Mouse (Mus musculus) hindbrain, postnatal 0 days (tissue): ENCODE measurements at regions not wholly inside any gene's neighbourhood (a gene's known extent, or its start where the extent isn't known, plus 50 kb on each side); places are given as distances from the start of the nearest gene placed in this dataset.

Source experiments
- ATAC-seq: fragments of 200-750 bp; cut with Nextera tagmentation; 2 replicates; pipeline ENCODE4 v1.8.0; 2017; ENCODE audit warnings: mild to moderate bottlenecking, moderate TSS enrichment, moderate library complexity
- DNase-seq: peaks from one replicate; pipeline ENCODE4 v3.0.0-alpha.2; 2015; ENCODE audit warnings: low spot score
- H3K27ac ChIP-seq: fragments of 300-500 bp; sonication (generic); 2 replicates; pipeline ENCODE4 v1.5.1; 2014; ENCODE audit warnings: mild to moderate bottlenecking
- H3K27me3 ChIP-seq: fragments of 300-500 bp; sonication (generic); 2 replicates; pipeline ENCODE4 v1.6.1; 2014; ENCODE audit warnings: low read length, mixed read lengths; ENCODE audit not compliant: insufficient read depth
- H3K36me3 ChIP-seq: fragments of 300-500 bp; sonication (generic); 2 replicates; pipeline ENCODE4 v1.6.1; 2014; ENCODE audit warnings: low read length, mixed read lengths; ENCODE audit not compliant: insufficient read depth
- H3K4me1 ChIP-seq: fragments of 300-500 bp; sonication (generic); 2 replicates; pipeline ENCODE4 v1.6.1; 2014; ENCODE audit warnings: antibody characterized with exemption, low read length, mixed read lengths; ENCODE audit not compliant: insufficient read depth
- H3K4me2 ChIP-seq: fragments of 300-500 bp; sonication (generic); 2 replicates; pipeline ENCODE4 v1.6.1; 2014; ENCODE audit warnings: low read depth, mild to moderate bottlenecking, low read length, moderate library complexity, mixed read lengths
- H3K4me3 ChIP-seq: fragments of 300-500 bp; sonication (generic); 2 replicates; pipeline ENCODE4 v1.5.1; 2014; ENCODE audit warnings: low read length
- H3K9ac ChIP-seq: fragments of 300-500 bp; sonication (generic); replicated peaks from 2 replicates; pipeline ENCODE4 v1.6.1; 2014; ENCODE audit warnings: mild to moderate bottlenecking, low read length, moderate library complexity, mixed read lengths
- H3K9me3 ChIP-seq: fragments of 300-500 bp; sonication (generic); 2 replicates; pipeline ENCODE4 v1.6.1; 2016; ENCODE audit warnings: low read length, mixed read lengths
- CTCF ChIP-seq: IDR thresholded peaks from 2 replicates; pipeline ENCODE4 v1.5.1; 2016; ENCODE audit warnings: antibody characterized with exemption, control low read depth, low read depth
- WGBS: fragments of 180-500 bp; shearing (Covaris S2); extraction: QIAGEN DNeasy Blood & Tissue Kit; methylation state at CpG from one replicate; pipeline ENCODE4 v1.1.7; 2014; 5-methylcytosine and 5-hydroxymethylcytosine counted together

DNA sequence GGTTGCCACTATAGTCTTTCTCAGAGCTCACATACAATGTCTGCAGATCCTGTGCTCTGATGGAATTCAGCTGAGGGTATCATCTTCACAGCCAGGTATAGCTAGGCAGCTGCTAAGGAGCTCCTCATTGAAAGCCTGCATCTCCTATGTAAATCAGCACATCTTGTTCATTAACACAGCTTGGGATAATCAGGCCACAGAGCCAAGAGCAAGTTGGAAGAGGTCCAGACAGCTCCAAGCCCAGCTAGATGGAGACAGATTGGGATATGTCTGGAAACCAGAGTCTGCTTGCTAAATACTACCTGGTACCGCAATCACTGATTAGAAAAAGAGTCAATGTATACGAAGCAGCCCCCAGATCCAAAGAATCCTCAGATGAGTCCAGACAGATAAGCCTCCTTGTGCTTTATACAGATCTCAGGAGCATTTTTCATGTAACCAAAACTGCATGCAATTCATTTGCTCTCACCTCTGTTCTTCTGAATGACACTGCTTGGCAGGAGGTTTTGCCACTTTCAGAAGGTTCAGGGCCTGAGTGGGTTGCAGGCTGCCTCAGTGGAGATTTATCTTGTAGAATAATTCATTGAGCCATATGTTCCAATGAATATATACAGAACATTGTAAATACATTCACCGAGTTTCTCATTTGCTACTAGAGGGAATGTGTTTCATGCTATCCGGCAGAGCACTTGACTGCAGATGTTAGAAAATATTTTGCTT lies 485.4 kb downstream of the D3Ertd751e start:
- Histone ChIP-seq H3K27ac (peak overlapping the region; percentile 42; the same call in 1 of the 2 replicates), H3K4me2 (no peak overlapping the region), H3K9me3 (no peaks in the 10 kb centered on the region), H3K27me3 (no peaks in the 10 kb centered on the region), H3K4me1 (no peaks in the 10 kb centered on the region), H3K4me3 (no peak overlapping the region), H3K36me3 (no peaks in the 10 kb centered on the region), H3K9ac (no peak overlapping the region)
- WGBS = 60% methylated on average over 4 of the region's 4 CpGs
- no peak for TF ChIP-seq CTCF
- ATAC-seq (peak; percentile 68), DNase-seq (peak; percentile 84)

DNA sequence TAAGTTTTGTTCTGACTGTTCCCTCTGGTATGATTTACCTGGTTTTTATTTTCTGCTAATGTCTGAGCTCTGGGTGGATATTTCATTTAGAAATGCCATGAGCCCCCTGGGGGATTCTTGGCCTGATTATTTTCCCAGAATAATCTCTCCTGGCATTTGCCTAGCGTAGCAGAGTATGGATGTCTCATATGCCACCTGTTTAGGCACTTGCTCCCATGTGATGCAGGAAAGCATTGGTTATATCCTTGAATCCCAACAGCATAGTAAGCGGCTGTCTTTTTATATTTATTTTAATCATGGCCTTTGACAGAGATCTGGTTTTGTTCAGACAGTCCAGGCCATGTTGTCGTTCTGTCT lies 486.0 kb downstream of the D3Ertd751e start:
- no peaks in the 10 kb centered on the region for H3K9me3 ChIP-seq
- ATAC-seq (peak; percentile 63), DNase-seq (peak; percentile 48)
- H3K27ac ChIP-seq = no peak overlapping the region
- no peaks in the 10 kb centered on the region for H3K27me3 ChIP-seq
- 63% methylated on average over 3 of the region's 3 CpGs for WGBS
- no peak overlapping the region for H3K4me3 ChIP-seq
- no peak for TF ChIP-seq CTCF
- H3K36me3 ChIP-seq = no peaks in the 10 kb centered on the region
- H3K4me2 ChIP-seq = no peak overlapping the region
- H3K4me1 ChIP-seq = no peaks in the 10 kb centered on the region
- H3K9ac ChIP-seq = no peak overlapping the region

DNA sequence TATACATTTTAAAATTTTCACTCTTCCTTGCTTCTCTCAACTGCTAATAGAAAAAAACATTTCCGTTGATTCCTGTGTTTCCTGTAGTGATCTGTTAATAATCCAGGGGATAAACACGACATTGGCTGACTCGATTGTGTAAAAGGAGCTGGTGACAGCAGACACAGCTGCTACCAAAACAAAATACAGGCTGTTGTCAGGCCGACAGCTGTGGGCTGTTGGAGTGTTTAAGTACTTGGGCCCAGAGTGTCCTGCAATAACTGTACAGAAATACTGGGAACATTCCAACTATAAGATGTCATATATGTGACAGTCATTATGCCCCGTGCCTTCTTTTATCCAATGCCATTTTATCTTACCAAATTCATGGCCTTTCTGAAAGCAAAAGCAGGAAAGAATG lies 489.9 kb downstream of the D3Ertd751e start:
- DNase-seq (no peak), ATAC-seq (no peak)
- TF ChIP-seq CTCF = no peak
- H3K36me3 ChIP-seq = no peaks in the 10 kb centered on the region
- H3K4me3 ChIP-seq = no peak overlapping the region
- no peak overlapping the region for H3K27ac ChIP-seq
- H3K27me3 ChIP-seq = no peaks in the 10 kb centered on the region
- no peak overlapping the region for H3K9ac ChIP-seq
- WGBS = 90% methylated on average over 5 of the region's 5 CpGs
- no peaks in the 10 kb centered on the region for H3K4me1 ChIP-seq
- H3K4me2 ChIP-seq = no peak overlapping the region
- H3K9me3 ChIP-seq = no peaks in the 10 kb centered on the region

- H3K4me3 ChIP-seq = no peak overlapping the region
- no peak for DNase-seq
- H3K27me3 ChIP-seq = no peaks in the 10 kb centered on the region
- H3K36me3 ChIP-seq = no peaks in the 10 kb centered on the region
- H3K27ac ChIP-seq = no peak overlapping the region
- H3K4me2 ChIP-seq = no peak overlapping the region
- TF ChIP-seq CTCF = no peak
- H3K9ac ChIP-seq = no peak overlapping the region
- 61% methylated on average over 3 of the region's 3 CpGs for WGBS
- no peaks in the 10 kb centered on the region for H3K4me1 ChIP-seq
- ATAC-seq = no peak
- no peaks in the 10 kb centered on the region for H3K9me3 ChIP-seq
Observed at GRCm38 (mm10) chr3:42233756-42234155, 491.3 kb downstream of the D3Ertd751e start.

DNA sequence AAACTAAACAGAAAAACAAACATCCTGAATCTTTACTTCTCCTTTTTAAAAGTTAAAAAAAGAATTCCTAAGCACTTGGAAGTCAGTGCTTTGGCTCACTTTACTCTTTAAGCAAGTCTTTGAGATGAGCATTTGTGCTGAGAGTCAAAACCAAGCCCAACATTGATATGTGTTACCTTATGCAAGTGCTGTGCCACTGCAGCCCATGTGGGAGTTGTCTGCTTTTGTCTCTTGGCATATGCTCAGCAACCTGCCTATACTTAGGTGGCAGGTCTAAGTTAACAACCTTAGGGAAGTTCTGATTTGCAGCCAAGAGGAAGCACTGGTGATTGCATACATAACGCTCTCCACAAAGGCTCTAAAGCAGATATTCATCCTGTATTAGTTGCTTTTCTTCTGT lies 493.1 kb downstream of the D3Ertd751e start:
- Histone ChIP-seq H3K9me3 (no peaks in the 10 kb centered on the region), H3K9ac (no peak overlapping the region), H3K4me2 (no peak overlapping the region), H3K27me3 (no peaks in the 10 kb centered on the region), H3K4me1 (no peaks in the 10 kb centered on the region), H3K4me3 (no peak overlapping the region), H3K27ac (no peak overlapping the region), H3K36me3 (no peaks in the 10 kb centered on the region)
- ATAC-seq (no peak), DNase-seq (no peak)
- TF ChIP-seq CTCF = no peak
- 58% methylated on average over 1 of the region's 1 CpGs for WGBS
